Mouse (Mus musculus) neutrophil, adult 5-6 weeks (primary cell): ENCODE results near the gene Abcc3. TPM values are rescaled to one million over a fixed set of nuclear protein-coding genes. Genes with fewer than 3 reads are reported as not detected.

Experiments used
- ATAC-seq: fragments of 151-379, 151-347 bp; 2 replicates; pipeline ENCODE4 v1.8.0; 2017; ENCODE audit warnings: mild to moderate bottlenecking, moderate TSS enrichment; ENCODE audit not compliant: insufficient number of reproducible peaks, poor library complexity, low FRiP score, severe bottlenecking; ENCODE audit errors: extremely low read depth
- total RNA-seq: library from RNA; stranded (forward); fragments of 200-1000 nt; gene quantifications from 2 replicates; pipeline ENCODE4 v1.2.3, GENCODE M21; 2017

Abcc3 gene
- total RNA-seq, 1 experiment from 2014 or later, result 1.2 TPM

DNA sequence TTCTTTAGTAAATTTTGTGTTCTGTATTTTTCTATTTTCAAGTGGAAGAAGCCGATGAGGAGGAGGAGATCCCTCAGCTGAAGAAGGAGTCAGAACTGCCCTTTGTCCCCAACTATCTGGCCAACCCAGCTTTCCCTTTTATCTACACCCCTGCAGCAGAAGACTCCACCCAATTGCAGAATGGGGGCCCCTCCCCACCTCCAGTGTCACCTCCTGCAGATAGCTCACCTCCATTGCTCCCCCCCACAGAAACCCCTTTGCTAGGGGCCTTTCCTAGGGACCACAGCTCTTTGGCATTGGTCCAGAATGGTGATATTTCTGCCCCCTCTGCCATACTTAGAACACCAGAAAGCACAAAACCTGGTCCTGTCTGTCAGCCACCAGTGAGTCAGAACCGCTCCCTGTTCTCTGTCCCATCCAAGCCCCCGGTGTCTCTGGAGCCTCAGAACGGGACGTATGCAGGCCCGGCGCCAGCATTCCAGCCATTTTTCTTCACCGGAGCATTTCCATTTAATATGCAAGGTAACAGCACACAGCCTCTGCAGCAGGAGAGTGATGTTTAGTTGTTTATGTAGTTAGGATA lies 58.3 kb downstream of the Abcc3 start:
- no peak for ATAC-seq

- no peak for ATAC-seq
These were observed 60.1 kb downstream of the Abcc3 start for GRCm38 (mm10) chr11:94332726-94333125.

GRCm38 (mm10) chr11:94330211-94330610 lies 62.6 kb downstream of the Abcc3 start:
- ATAC-seq, result no peak

- no peak for ATAC-seq
These were observed 63.4 kb downstream of the Abcc3 start for GRCm38 (mm10) chr11:94329270-94329891.

DNA sequence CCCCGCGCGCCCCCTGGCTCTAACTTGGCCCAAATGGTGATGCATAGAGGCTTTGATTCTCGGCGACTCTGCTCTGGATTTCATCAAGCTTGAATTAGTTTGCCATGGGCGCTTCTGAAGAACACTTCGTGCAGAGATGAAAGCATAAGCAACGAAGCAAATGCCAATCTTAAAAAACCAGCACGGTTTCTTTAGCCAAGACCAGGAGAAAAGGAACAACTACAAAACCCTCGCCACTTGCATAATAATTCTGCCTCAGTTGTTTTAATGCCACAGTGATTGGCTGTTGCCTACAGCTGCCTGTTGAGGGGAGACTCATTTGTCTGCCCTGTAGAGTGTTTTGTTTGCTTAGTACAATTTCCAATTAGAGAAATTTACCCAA lies 64.2 kb downstream of the Abcc3 start:
- ATAC-seq, result no peak

DNA sequence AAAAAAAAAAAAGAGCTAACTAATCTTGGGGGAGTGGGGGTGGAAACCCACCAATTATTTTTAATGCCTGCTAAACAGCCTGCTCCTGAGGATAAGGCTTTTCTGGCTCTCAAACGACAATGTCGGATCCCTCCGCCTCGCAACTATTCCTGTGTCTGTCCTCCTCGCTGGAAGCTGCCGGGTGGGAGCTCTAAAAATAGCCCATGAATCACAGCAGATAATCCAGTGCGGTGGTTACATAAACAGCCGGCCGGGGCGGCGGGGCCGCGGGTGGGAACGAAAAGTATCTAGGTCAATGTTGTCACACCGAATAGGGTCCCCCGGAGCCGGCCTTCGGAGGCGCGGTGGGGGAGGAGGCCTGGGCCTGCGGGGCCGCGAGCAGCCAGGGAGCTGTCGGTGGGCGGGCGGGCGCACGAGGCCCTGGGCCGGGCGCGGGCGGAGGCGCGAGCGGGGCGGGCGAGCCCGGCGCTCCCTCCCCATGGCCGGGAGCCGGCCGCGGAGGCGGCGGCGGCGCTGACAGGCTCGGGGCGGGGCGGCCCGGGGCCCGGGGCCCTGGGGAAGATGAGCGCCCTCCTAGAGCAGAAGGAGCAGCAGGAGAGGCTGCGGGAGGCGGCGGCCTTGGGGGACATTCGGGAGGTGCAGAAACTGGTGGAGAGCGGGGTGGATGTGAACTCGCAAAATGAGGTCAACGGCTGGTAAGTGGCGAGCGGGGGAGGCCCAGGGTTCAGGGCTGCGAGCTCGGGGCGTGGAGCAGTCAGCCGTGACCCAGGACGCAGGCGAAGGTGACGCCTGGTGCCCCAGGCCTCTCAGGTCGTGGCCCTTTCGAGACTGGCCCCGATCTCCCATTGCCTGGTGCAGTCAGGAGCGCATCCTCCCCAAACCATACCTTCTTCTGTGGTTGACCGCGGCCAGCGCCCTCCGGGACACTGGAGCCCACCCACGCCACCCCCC lies 64.8 kb downstream of the Abcc3 start, which contains the start of gene Ankrd40:
Gene Ankrd40, plus strand, starts transcription at position 309 of the 951 bp plus-strand sequence.
- peak; percentile 80 for ATAC-seq

- ATAC-seq, result no peak
These were observed 65.8 kb downstream of the Abcc3 start for GRCm38 (mm10) chr11:94326961-94327411.

DNA sequence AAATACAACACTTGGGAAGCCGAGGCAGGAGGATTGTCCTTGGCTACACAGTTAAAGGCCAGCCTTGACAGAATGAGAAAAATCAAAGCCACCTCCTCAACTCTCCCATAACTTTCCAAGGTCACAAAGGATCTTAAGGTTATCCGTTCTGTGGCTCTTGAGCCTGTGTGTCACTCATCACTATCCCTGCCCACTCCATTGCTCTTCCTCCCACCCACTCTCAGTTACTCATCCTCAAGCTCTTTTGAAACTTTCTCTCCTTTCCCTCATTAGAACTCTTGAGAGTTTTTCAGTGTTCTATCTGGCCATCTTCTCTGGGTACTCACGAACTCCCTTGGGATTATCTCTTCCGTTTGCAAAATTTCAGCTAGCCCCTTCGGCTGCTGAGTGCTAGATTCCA lies 68.2 kb downstream of the Abcc3 start:
- ATAC-seq, result no peak

DNA sequence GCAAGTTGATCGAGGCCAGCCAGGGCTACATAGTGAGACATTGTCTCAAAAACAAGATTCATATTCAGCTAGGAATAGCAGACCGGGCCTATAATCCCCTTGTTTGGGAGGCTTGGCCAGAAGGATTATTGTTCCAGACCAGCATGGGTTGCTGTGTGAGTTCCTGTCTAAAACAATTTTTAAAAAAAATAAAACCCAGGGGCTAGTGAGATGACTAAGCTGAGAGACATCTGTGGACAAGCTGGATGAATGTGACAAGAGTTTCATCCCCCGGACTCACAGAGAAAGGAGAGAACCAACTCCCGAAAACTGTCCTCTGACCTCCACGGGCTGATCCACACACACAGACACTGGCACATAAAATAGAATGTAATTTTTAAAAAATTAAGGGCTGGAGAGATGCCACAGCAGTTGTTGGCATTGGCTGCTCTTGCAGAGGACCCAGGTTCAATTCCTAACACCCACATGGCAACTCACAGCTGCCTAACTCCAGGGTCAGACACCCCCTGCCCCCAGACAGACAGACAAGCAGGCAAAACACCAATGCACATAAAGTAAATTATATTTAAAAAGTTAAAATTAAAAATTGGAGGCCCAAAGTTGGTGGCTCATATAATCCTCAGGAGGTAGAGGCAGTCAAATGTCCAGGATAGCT lies 69.4 kb downstream of the Abcc3 start:
- no peak for ATAC-seq

- no peak for ATAC-seq
These were observed 70.2 kb downstream of the Abcc3 start for GRCm38 (mm10) chr11:94322636-94323035.

DNA sequence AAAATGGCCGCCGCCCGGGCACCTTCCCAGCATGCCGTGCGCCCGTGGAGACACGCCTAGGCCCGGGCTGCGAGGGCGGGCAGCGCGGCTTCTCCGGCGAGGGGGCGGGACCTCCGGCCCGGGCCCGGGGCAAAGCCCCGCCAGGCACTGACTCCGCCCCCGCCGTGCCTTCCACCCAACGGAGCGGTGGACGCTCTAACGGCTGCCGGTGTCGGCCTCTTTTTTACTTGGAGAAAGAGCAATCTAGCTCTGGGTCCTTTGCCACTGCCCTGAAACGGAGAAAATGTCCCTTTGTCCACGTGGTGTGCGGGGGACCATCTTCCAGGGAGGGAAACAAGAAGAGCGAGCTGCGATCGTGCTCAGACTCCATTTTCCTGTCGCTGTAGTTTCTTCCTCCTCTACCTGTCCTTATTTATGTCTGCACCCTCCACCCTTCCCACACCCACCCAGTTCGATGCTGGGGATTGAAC lies 70.8 kb downstream of the Abcc3 start, which contains the start of gene Luc7l3:
Gene Luc7l3, minus strand, starts transcription at position 58 of the 470 bp plus-strand sequence.
- peak; percentile 91 for ATAC-seq

DNA sequence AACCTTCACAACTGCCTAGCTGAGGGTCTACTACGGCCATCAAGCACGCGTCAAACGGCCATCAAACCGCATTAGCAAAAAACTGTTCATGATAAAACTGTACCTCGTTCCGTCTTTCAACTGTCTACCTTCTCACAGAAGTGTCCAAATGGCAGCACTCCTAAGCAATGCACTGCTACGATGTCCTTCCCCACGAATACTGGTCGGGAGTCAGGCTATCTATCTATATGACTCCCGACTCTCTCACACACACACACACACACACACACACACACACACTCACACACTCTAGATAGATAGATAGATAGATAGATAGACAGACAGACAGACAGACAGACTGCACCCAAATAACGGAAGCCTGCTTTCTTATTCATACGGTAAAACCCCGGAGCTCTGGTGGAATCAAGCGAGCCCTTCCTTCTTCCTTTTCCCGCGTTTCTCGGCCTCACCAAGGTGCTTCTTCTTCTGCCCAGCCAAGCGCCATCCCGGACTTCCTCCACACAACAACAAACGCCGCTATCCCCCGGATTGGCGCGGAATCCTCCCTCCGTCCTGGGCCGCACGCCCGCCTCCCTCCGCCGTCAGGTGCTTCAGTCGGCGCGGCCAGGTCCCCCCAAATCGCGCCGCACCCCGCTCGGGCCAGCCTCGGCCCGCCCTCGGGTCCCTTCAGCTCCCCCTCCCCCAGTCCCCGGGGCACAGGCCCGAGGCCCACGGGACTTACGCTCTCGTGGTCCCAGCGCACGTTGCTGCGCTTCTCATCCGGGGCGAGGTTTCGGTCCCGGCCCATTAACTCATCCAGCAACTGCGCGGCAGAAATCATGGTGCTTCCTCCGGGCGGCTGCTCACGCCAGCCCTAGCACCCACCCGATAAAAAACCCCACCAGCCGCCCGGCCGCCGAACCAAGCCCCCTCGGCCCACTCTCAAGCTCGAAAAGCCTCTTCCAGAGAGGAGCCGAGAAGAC lies 71.5 kb downstream of the Abcc3 start:
- peak; percentile 34 for ATAC-seq

DNA sequence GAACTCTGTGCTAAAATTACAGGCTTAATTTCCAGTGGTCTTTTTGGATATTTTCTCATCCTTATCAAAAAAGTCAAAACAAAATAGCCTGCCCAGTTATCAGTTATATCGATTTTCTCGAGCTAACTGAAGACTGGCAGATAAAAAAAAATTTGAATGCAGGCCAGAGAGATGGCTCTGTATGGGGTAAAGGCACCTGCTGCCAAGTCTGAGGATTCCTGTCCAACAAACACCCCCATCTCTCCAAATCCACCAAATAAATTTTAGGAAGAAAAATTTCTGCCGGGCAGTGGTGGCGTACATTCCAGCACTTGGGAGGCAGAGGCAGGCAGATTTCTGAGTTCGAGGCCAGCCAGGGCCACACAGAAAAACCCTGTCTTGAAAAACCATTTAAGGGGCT lies 74.7 kb downstream of the Abcc3 start:
- no peak for ATAC-seq

GRCm38 (mm10) chr11:94317515-94317914 lies 75.3 kb downstream of the Abcc3 start:
- no peak for ATAC-seq

GRCm38 (mm10) chr11:94317014-94317413 lies 75.8 kb downstream of the Abcc3 start:
- no peak for ATAC-seq

DNA sequence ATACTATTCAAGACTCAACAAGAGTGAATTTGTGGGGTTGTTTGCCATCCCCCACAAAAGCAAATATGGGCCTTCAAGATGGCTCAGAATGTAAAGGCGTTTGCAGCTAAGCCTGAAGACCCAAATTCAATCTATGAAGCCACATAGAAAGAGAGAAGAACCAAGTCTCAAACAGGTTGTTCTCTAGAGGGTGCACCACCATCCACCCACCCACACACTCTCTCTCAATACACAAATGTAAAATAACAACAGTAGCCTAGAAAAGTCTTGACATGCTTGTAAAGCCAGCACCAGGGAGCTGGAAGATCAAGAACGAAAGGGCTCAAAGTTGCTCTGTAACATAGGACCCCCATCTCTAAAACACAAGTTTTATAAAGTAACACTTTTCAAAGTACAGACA lies 76.3 kb downstream of the Abcc3 start:
- no peak for ATAC-seq

- ATAC-seq, result no peak
These were observed 77.5 kb downstream of the Abcc3 start for GRCm38 (mm10) chr11:94315308-94315707.

GRCm38 (mm10) chr11:94314098-94314652 lies 78.6 kb downstream of the Abcc3 start:
- ATAC-seq, result no peak
